Mouse (Mus musculus) cerebellum, adult 2 months (tissue): ENCODE data around the gene Castor1. TPM values are rescaled to one million over a fixed set of nuclear protein-coding genes. Genes with fewer than 3 reads are reported as not detected.
A peak's percentile ranks its signal among the peaks of the same experiment; 100 is the strongest.

Experiments
- DNase-seq, 2 experiments: peaks; one replicate each; pipeline ENCODE4 v3.0.0; 2021
- H3K27ac ChIP-seq: fragments of 200-500 bp; 2 replicates; pipeline ENCODE4 v1.5.1; 2012; ENCODE audit warnings: low read length, control low read depth, inconsistent platforms; ENCODE audit not compliant: insufficient read depth
- H3K27me3 ChIP-seq: fragments of 200-500 bp; 2 replicates; pipeline ENCODE4 v1.6.1; 2012; ENCODE audit warnings: inconsistent platforms, mild to moderate bottlenecking, low read length, moderate library complexity; ENCODE audit not compliant: control insufficient read depth, insufficient read depth
- H3K4me1 ChIP-seq: fragments of 200-500 bp; 2 replicates; pipeline ENCODE4 v1.6.1; 2011; ENCODE audit warnings: low read length; ENCODE audit not compliant: control insufficient read depth, insufficient read depth
- H3K4me3 ChIP-seq: fragments of 200-500 bp; replicated peaks from 2 replicates; pipeline ENCODE3; 2011; ENCODE audit warnings: mild to moderate bottlenecking, low read depth, low read length, control low read depth; ENCODE audit not compliant: insufficient read depth
- CTCF ChIP-seq: fragments of 200-500 bp; IDR thresholded peaks from 2 replicates; pipeline ENCODE4 v1.5.1; 2011; ENCODE audit warnings: low read depth, mild to moderate bottlenecking, control low read depth, low read length, moderate library complexity, borderline replicate concordance; ENCODE audit not compliant: insufficient read depth
- POLR2A ChIP-seq: fragments of 200-500 bp; IDR thresholded peaks from 2 replicates; pipeline ENCODE4 v1.6.1; 2011; ENCODE audit warnings: low read length, control low read depth, borderline replicate concordance; ENCODE audit not compliant: insufficient read depth
- WGBS: fragments of 180-500 bp; shearing (Covaris S2); methylation state at CpG from one replicate; pipeline ENCODE4 v1.1.7; 2018; 5-methylcytosine and 5-hydroxymethylcytosine counted together
- polyA plus RNA-seq: library from polyadenylated mRNA; depleted of rRNA; stranded (reverse); fragments of >200 nt; gene quantifications from 2 replicates; pipeline ENCODE4 v1.2.3, GENCODE M21; 2012

The Castor1 gene
- polyA plus RNA-seq, 1 experiment: 5.6 TPM

- Histone ChIP-seq H3K27ac (peak within 1 kb of the TSS; percentile 44; the same call in 1 of the 2 replicates), H3K4me3 (peak within 1 kb of the TSS; percentile 90), H3K4me1 (peaks cover 9% of the 10 kb centered on the region; the same call in 1 of the 2 replicates), H3K27me3 (no peaks in the 10 kb centered on the region)
- WGBS: 1% methylated on average over 66 of the region's 71 CpGs
- no peak for TF ChIP-seq CTCF
- peak; percentile 74 for TF ChIP-seq POLR2A
- peak; percentile 98 to 99 for DNase-seq
Measured at GRCm38 (mm10) chr11:4186486-4187317, 31.3 kb upstream of the Castor1 start, which contains the start of gene Tbc1d10a. Tbc1d10a (plus strand) TSS chr11:4186789.

- H3K27me3 ChIP-seq: no peaks in the 10 kb centered on the region
- peak overlapping the region; percentile 76 for H3K4me3 ChIP-seq
- 8% methylated on average over 9 of the region's 9 CpGs for WGBS
- peaks cover 9% of the 10 kb centered on the region; the same call in 1 of the 2 replicates for H3K4me1 ChIP-seq
- no peak for TF ChIP-seq CTCF
- no peak for TF ChIP-seq POLR2A
- DNase-seq: peak in 1 of 2 experiments; percentile 30
- no peak overlapping the region for H3K27ac ChIP-seq
Measured at GRCm38 (mm10) chr11:4187318-4187700, 30.7 kb upstream of the Castor1 start.

- Histone ChIP-seq H3K27ac (no peak overlapping the region), H3K27me3 (no peaks in the 10 kb centered on the region), H3K4me1 (peaks cover 9% of the 10 kb centered on the region; the same call in 1 of the 2 replicates), H3K4me3 (no peak overlapping the region)
- DNase-seq: no peak
- TF ChIP-seq POLR2A: no peak
- TF ChIP-seq CTCF: no peak
- 93% methylated on average over 6 of the region's 6 CpGs for WGBS
Measured at GRCm38 (mm10) chr11:4189182-4189581, 28.8 kb upstream of the Castor1 start.

- no peak overlapping the region for H3K27ac ChIP-seq
- WGBS: 58% methylated on average over 3 of the region's 3 CpGs
- no peak for DNase-seq
- no peak overlapping the region for H3K4me3 ChIP-seq
- no peak for TF ChIP-seq CTCF
- no peak for TF ChIP-seq POLR2A
- peaks cover 9% of the 10 kb centered on the region; the same call in 1 of the 2 replicates for H3K4me1 ChIP-seq
- H3K27me3 ChIP-seq: no peaks in the 10 kb centered on the region
Measured at GRCm38 (mm10) chr11:4190677-4191076, 27.3 kb upstream of the Castor1 start.

GRCm38 (mm10) chr11:4192757-4193156 lies 25.3 kb upstream of the Castor1 start:
- 84% methylated on average over 3 of the region's 3 CpGs for WGBS
- no peaks in the 10 kb centered on the region for H3K27me3 ChIP-seq
- peaks cover 3% of the 10 kb centered on the region; the same call in 1 of the 2 replicates for H3K4me1 ChIP-seq
- TF ChIP-seq CTCF (no peak), POLR2A (no peak)
- no peak for DNase-seq
- no peak overlapping the region for H3K27ac ChIP-seq
- H3K4me3 ChIP-seq: no peak overlapping the region

- no peaks in the 10 kb centered on the region for H3K27me3 ChIP-seq
- no peak overlapping the region for H3K4me3 ChIP-seq
- H3K27ac ChIP-seq: no peak overlapping the region
- TF ChIP-seq CTCF: no peak
- TF ChIP-seq POLR2A: no peak
- DNase-seq: no peak
- H3K4me1 ChIP-seq: no peaks in the 10 kb centered on the region; the same call in 1 of the 2 replicates
Measured at GRCm38 (mm10) chr11:4193420-4193819, 24.6 kb upstream of the Castor1 start.

- Histone ChIP-seq H3K27ac (no peak overlapping the region), H3K27me3 (no peaks in the 10 kb centered on the region), H3K4me3 (no peak overlapping the region), H3K4me1 (no peaks in the 10 kb centered on the region; the same call in 1 of the 2 replicates)
- TF ChIP-seq CTCF: no peak
- TF ChIP-seq POLR2A: no peak
- WGBS: 85% methylated on average over 3 of the region's 3 CpGs
- DNase-seq: no peak
Measured at GRCm38 (mm10) chr11:4195597-4196031, 22.4 kb upstream of the Castor1 start.

- no peaks in the 10 kb centered on the region for H3K27me3 ChIP-seq
- WGBS: 82% methylated on average over 8 of the region's 8 CpGs
- no peaks in the 10 kb centered on the region for H3K4me1 ChIP-seq
- no peak overlapping the region for H3K27ac ChIP-seq
- no peak for TF ChIP-seq POLR2A
- no peak for TF ChIP-seq CTCF
- no peak overlapping the region for H3K4me3 ChIP-seq
- no peak for DNase-seq
Measured at GRCm38 (mm10) chr11:4196636-4197035, 21.4 kb upstream of the Castor1 start.
